Mouse (Mus musculus) embryonic facial prominence, embryonic 14.5 days (tissue): Measurements from ENCODE around the gene Zbtb38. TPM values are rescaled to one million over a fixed set of nuclear protein-coding genes. Genes with fewer than 3 reads are reported as not detected.

Experiments
- ATAC-seq: fragments of 200-750 bp; cut with Nextera tagmentation; 2 replicates; pipeline ENCODE4 v1.8.0; 2017; ENCODE audit warnings: low read depth, moderate number of reproducible peaks, moderate TSS enrichment
- DNase-seq: peaks from one replicate; pipeline ENCODE4 v3.0.0-alpha.2; 2015; ENCODE audit warnings: low spot score
- H3K27ac ChIP-seq: fragments of 300-500 bp; sonication (generic); replicated peaks from 2 replicates; pipeline ENCODE4 v1.5.1; 2014; ENCODE audit warnings: low read depth, mild to moderate bottlenecking, low read length, moderate library complexity
- H3K27me3 ChIP-seq: fragments of 300-500 bp; sonication (generic); replicated peaks from 2 replicates; pipeline ENCODE4 v1.6.1; 2014; ENCODE audit warnings: low read length; ENCODE audit not compliant: control insufficient read depth, insufficient read depth
- H3K36me3 ChIP-seq: fragments of 300-500 bp; sonication (generic); 2 replicates; pipeline ENCODE4 v1.6.1; 2014; ENCODE audit warnings: low read length, mixed read lengths; ENCODE audit not compliant: control insufficient read depth, insufficient read depth
- H3K4me1 ChIP-seq: fragments of 300-500 bp; sonication (generic); 2 replicates; pipeline ENCODE4 v1.6.1; 2014; ENCODE audit warnings: antibody characterized with exemption, low read length; ENCODE audit not compliant: control insufficient read depth, insufficient read depth
- H3K4me2 ChIP-seq: fragments of 300-500 bp; sonication (generic); 2 replicates; pipeline ENCODE4 v1.6.1; 2014; ENCODE audit warnings: low read depth, mild to moderate bottlenecking, low read length, moderate library complexity, mixed read lengths
- H3K4me3 ChIP-seq: fragments of 300-500 bp; sonication (generic); 2 replicates; pipeline ENCODE4 v1.5.1; 2014; ENCODE audit warnings: low read depth, mild to moderate bottlenecking, low read length
- H3K9ac ChIP-seq: fragments of 300-500 bp; sonication (generic); 2 replicates; pipeline ENCODE4 v1.6.1; 2014; ENCODE audit warnings: low read depth, mild to moderate bottlenecking, low read length, moderate library complexity, mixed read lengths
- H3K9me3 ChIP-seq: fragments of 300-500 bp; sonication (generic); 2 replicates; pipeline ENCODE4 v1.6.1; 2016; ENCODE audit warnings: low read length; ENCODE audit not compliant: control insufficient read depth
- WGBS: fragments of 180-500 bp; shearing (Covaris S2); extraction: QIAGEN DNeasy Blood & Tissue Kit; methylation state at CpG from one replicate; pipeline ENCODE4 v1.1.7; 2014; 5-methylcytosine and 5-hydroxymethylcytosine counted together
- polyA plus RNA-seq: library from polyadenylated mRNA; unstranded; fragments of >200 nt; fragmentation: Nextera tagmentation; extraction: Ambion mirVana; gene quantifications from 2 replicates; pipeline ENCODE4 v1.2.1, GENCODE M21; 2014

Gene Zbtb38
- polyA plus RNA-seq, 1 experiment from 2014 or later = 18.1 TPM

DNA sequence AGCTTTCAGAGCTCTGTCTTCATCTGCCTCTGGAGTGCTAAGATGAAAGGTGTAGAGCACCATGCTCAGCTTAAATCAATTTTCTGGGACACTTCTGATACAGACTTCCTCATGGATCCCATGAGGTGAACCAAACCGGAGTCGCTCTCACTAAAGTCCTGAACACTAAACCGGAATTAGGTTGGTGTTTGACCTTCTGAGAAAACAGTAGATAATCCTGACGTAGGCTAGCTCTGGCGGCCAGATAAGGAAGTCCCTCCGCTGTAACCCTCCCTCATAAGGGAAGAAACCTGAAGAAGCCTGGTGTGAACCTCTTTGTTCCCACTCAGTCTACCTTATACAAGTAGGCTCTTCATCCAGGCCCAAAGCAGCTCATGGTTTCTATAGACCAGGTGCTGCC lies 29.0 kb downstream of the Zbtb38 start:
- H3K4me2 ChIP-seq = no peak overlapping the region

GRCm38 (mm10) chr9:96721163-96721799 lies 31.4 kb downstream of the Zbtb38 start:
- Histone ChIP-seq H3K4me1 (peaks cover 15% of the 10 kb centered on the region), H3K4me3 (no peak overlapping the region), H3K9me3 (no peaks in the 10 kb centered on the region), H3K36me3 (peaks cover 5% of the 10 kb centered on the region; the same call in 1 of the 2 replicates), H3K9ac (no peak overlapping the region), H3K27ac (no peak overlapping the region), H3K27me3 (no peaks in the 10 kb centered on the region), H3K4me2 (no peak overlapping the region)
- WGBS = 87% methylated on average over 8 of the region's 8 CpGs
- DNase-seq (no peak), ATAC-seq (no peak)

More for the DNA sequence above, 29.0 kb downstream of the Zbtb38 start:
- no peaks in the 10 kb centered on the region for H3K9me3 ChIP-seq
- H3K4me1 ChIP-seq = peaks cover 21% of the 10 kb centered on the region
- ATAC-seq (no peak), DNase-seq (no peak)
- H3K4me3 ChIP-seq = no peak overlapping the region
- no peak overlapping the region for H3K9ac ChIP-seq
- no peak overlapping the region for H3K27ac ChIP-seq
- no peaks in the 10 kb centered on the region for H3K27me3 ChIP-seq
- WGBS = 88% methylated on average over 6 of the region's 6 CpGs
- no peaks in the 10 kb centered on the region for H3K36me3 ChIP-seq

DNA sequence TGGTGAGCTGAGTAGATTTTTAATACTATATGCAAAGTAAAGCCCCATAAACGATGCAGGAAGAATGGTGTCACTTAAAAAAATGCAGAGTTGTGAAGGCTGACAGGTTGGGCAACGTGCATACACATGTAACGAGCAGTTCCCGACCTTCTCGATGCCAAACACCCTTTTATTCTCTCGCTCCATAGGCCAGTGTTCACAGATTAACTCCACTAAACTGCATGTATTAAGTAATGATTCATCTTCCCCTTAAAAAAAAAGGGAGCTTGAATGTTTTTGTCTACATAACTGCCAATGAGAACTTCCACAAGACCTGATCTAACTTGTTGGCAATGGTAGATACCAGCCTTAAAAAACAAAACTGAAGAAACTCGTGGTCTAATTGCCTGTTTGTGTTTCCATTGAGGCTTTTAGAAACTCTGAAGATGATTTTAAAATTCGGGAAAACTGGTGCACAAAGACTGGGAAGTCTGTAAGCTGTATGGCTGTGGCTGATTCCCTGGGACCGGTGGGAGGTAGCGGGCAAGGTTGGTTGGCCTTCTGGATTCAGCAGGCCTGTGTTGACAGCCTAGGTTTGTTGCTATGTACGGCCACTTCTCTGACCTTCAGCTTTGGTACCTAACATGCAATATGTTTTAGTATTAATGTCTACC lies 32.0 kb downstream of the Zbtb38 start:
- DNase-seq (no peak), ATAC-seq (no peak)
- Histone ChIP-seq H3K36me3 (peaks cover 5% of the 10 kb centered on the region; the same call in 1 of the 2 replicates), H3K9ac (peak overlapping the region; percentile 96; the same call in 1 of the 2 replicates), H3K4me2 (peak overlapping the region; percentile 57), H3K27ac (no peak overlapping the region; the same call in 1 of the 2 replicates), H3K4me3 (peak overlapping the region; percentile 86; the same call in 1 of the 2 replicates), H3K4me1 (peaks cover 10% of the 10 kb centered on the region; the same call in 1 of the 2 replicates), H3K27me3 (no peaks in the 10 kb centered on the region), H3K9me3 (no peaks in the 10 kb centered on the region)
- 74% methylated on average over 11 of the region's 11 CpGs for WGBS

DNA sequence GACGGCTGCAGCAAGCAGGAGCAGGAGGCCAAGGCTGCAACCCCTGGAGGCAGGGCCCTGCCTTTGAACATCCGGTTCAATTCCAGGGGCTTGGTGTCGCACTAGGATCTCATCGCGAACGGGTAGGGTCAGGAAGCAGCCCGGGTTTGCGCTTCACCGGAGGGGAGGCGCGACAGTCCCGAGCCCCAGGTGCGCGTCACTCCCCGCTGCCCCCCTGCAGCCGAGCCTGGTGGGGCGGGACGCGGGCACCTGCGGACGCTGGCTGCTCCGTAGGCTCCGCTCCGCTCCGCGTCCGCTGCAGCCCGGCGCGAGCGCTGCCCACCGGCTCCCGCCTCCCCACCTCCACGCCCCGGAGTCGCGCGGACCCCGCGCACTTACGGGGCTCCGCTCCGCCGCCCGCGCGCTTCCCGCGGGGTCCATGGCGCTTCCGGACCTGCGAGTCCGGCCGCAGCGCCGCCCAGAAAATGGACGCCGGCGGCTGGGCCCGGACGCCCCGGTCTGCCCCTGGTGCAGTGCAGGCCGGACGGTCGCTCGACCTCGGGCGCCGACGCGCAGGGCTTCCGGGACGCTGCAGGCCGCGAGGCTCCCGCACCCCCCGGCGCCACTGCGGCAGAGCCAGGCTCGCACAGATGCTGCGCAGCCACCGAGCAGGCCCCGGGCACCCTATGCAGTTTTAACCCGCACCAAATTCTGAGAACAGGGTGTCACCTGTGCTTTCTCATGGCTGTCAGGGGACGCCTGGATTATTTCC lies 33.0 kb downstream of the Zbtb38 start:
- ATAC-seq (peak; percentile 90), DNase-seq (peak; percentile 81)
- no peaks in the 10 kb centered on the region for H3K9me3 ChIP-seq
- peaks cover 5% of the 10 kb centered on the region; the same call in 1 of the 2 replicates for H3K36me3 ChIP-seq
- no peaks in the 10 kb centered on the region for H3K27me3 ChIP-seq
- H3K4me3 ChIP-seq = peak overlapping the region; percentile 86
- peak overlapping the region; percentile 57 for H3K4me2 ChIP-seq
- under 1% methylated on average over 32 of the region's 85 CpGs for WGBS
- peak overlapping the region; percentile 96 for H3K9ac ChIP-seq
- peaks cover 8% of the 10 kb centered on the region; the same call in 1 of the 2 replicates for H3K4me1 ChIP-seq
- H3K27ac ChIP-seq = peak overlapping the region; percentile 91

- WGBS = 48% methylated on average over 10 of the region's 10 CpGs
- Histone ChIP-seq H3K9ac (peak overlapping the region; percentile 96), H3K36me3 (peaks cover 5% of the 10 kb centered on the region; the same call in 1 of the 2 replicates), H3K27me3 (no peaks in the 10 kb centered on the region), H3K9me3 (no peaks in the 10 kb centered on the region), H3K27ac (peak overlapping the region; percentile 91; the same call in 1 of the 2 replicates), H3K4me3 (peak overlapping the region; percentile 86), H3K4me2 (peak overlapping the region; percentile 57), H3K4me1 (peaks cover 8% of the 10 kb centered on the region; the same call in 1 of the 2 replicates)
- ATAC-seq = no peak
- no peak for DNase-seq
Observed at GRCm38 (mm10) chr9:96718888-96719287, 33.7 kb downstream of the Zbtb38 start.

GRCm38 (mm10) chr9:96718402-96718798 lies 34.2 kb downstream of the Zbtb38 start:
- Histone ChIP-seq H3K4me1 (peaks cover 8% of the 10 kb centered on the region; the same call in 1 of the 2 replicates), H3K9ac (no peak overlapping the region), H3K9me3 (no peaks in the 10 kb centered on the region), H3K36me3 (peaks cover 5% of the 10 kb centered on the region; the same call in 1 of the 2 replicates), H3K27ac (no peak overlapping the region), H3K4me2 (peak overlapping the region; percentile 57), H3K27me3 (no peaks in the 10 kb centered on the region), H3K4me3 (peak overlapping the region; percentile 86)
- DNase-seq = no peak
- ATAC-seq = no peak
- WGBS = 95% methylated on average over 8 of the region's 8 CpGs

DNA sequence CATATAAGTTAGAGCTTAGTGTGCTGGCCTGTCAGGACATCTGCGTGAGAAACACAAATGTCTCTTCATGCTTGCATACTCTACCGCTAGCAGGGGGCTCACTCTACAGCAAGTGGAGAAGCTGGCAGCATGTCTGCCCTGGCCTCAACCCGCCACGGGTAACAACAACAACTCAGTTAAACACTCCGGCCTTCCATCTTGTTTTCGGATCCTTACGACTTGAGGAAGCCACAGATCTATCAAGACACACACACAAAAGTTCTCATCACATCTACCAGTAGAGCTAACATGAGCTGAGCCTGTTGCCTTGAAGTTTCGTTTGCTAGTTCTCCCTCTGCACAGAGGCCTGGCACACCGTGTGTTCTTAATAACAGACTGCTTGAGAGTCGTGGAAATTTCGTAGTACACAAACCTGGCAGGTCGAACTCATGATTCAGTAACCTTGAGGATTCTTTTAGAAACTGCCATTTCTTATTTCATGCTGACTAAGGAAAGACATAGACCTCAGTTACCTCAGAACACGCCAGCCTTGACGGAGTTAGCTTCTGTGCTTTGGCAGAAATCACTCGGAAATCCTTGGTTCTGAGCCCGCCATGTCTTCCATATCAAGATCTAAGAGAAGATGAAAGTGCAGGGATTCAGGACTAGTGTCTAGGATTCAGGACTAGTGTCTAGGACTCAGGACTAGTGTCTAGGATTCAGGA lies 34.8 kb downstream of the Zbtb38 start:
- peaks cover 5% of the 10 kb centered on the region; the same call in 1 of the 2 replicates for H3K36me3 ChIP-seq
- H3K9ac ChIP-seq = no peak overlapping the region
- no peak overlapping the region for H3K27ac ChIP-seq
- no peak for DNase-seq
- peaks cover 8% of the 10 kb centered on the region; the same call in 1 of the 2 replicates for H3K4me1 ChIP-seq
- ATAC-seq = no peak
- 88% methylated on average over 16 of the region's 16 CpGs for WGBS
- H3K4me3 ChIP-seq = no peak overlapping the region
- 0 out of 2 replicates have a peak overlapping the region, but pooled peaks have one; percentile 57 for H3K4me2 ChIP-seq
- no peaks in the 10 kb centered on the region for H3K9me3 ChIP-seq
- no peaks in the 10 kb centered on the region for H3K27me3 ChIP-seq
